Mouse (Mus musculus) adrenal gland (tissue): ENCODE results near the gene Pcdh17.

ENCODE experiments used
- intact Hi-C: fragments of 180-260 bp; cut with DNase I; formaldehyde crosslinking; loops from one replicate; pipeline ENCODE4 v1.15.1; 2025
- long read RNA-seq, 2 experiments: library from polyadenylated mRNA; unstranded; transcript quantifications; one replicate each; pipeline ENCODE4 v2.0.0; 2020; ENCODE audit warnings: borderline replicate concordance in 1 of 2; ENCODE audit not compliant: insufficient replicate concordance in 1 of 2

Pcdh17 gene
- long read RNA-seq, experiment 1, partial matches to known transcripts, result 0 of 2 reads
- long read RNA-seq, experiment 1, other reads (novel, unspliced or antisense), result 2 of 2 reads
- long read RNA-seq, experiment 2, partial matches to known transcripts, result 0 of 2 reads
- long read RNA-seq, experiment 2, other reads (novel, unspliced or antisense), result 2 of 2 reads

DNA sequence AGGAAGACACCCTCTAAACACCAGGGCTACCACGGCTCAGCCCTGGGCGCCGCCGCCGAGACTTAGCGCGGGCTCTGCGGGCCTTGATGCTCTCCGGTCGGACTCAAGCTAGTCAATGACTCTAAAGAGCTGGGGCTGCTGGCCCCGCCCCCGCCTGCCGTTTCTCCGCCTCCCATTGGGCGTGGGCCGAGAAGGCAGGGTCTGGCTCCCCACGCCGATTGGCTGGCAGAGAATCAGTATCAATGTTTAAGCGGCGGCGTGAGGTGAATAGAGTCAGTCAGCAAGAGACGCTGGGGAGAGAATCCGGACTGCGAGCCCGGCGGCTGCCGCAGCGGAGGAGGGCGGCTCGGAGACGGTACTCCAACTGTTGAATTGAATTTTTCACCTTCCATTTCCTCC, at the start of gene Pcdh17:
Gene Pcdh17, plus strand, starts transcription at position 276 of the 399 bp plus-strand sequence.
- intact Hi-C loops, result no loop called here

DNA sequence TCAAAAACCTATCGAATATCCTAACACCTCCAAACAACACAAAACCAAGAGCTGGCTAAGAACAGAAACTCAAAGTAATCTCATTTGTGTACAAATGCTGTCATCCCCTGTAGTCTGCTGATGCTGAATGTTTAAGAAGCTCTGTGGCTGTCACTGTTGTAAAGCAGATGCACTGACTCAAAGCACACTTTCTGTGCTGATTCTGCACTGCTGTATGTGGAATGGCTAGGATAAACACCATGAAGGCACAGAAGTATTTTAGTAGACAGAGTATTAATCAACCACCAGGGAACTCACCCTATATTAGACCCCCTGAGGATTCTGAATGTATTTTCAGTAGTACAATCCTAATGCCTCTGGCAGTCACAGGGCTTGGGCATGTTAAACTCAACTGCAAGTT, 46.2 kb upstream of the Pcdh17 start:
- intact Hi-C loops, result no loop called here

DNA sequence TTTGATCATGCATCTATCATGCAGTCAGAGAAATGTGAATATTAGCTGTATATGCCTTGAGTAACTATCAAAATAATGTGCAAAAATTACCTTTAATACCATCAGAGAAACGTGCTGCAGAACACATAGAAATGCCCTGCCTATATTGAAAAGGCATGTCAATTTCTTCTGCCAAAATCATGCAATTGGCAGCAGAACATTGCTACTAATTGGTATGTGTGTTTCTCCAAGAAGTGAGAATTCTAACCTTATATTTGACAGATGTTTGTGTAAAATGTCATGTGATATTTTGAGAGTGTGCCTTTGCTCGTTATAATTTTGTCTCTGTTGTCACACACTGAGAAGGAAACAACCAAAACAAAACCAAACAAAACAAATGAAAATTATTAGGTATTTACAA, 18.6 kb upstream of the Pcdh17 start:
- intact Hi-C loops, result no loop called here

DNA sequence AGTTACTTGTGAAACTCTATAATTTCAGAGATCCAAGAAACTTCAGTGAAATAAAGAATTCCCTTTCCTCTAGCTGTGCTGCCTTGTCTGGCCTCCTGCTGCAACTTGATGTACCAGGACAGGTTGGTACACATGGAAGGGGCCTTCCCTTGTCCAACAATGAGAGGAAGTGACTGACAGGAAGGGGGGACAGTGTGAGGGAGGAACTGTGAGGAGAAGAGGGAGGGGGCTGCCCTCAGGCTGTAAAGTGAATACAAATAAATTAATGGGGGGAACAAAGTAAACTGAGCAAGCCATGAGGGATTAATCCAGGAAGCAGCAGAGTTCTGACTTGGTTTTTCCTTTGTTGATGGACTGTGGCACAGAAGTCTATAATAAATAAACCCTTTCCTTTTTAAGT, 16.7 kb upstream of the Pcdh17 start:
- intact Hi-C loops, result no loop called here

DNA sequence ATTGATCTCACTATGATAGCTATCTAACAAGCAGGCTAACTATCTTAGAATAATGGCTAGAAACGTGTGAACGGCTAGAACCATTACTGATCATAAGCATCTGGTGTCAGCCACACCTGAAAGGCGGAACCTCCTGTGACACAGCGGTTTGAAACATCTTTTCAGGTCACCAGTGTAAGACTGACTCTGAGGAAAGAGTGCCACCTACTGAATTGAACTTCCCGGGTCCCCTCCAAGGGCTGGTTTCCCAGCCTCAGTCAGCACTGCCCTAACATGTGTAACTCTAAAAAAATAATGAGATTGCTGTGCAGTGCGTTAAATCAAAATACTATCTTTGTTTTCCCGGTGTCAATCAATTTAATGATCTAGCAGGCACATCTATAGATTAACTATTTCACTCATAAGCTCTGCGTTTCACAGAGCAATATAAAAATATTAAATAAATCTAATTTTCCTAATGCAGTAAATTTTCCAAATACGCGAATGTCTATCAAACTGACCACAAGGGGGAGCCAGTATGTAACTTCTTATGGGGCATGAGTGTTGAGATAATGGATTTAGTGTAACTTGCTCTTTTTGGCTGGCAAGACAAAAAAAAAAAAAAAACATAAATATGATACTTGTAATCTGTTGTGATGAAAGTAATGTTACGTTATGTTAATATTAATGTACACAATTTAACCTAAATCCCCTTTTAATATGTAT, 5.1 kb upstream of the Pcdh17 start:
- intact Hi-C loops, result no loop called here

DNA sequence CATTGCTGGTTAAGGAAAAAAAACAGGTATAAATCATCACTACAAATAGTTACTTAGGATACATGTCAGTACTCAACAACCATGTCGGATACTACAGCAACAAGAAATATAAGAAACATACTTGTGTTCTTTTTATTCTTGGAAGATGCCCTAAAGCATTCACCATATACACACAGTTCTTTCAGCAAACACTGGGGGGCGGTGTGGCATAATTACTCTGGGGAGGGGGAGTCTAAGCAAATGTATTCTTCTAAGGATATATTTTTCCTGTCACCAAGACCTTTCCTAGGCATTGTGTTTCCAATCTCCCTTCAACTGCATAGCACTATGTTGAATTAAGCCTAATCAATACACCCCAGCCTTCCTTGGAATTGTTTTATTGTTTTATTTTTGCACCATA, 2.5 kb upstream of the Pcdh17 start:
- intact Hi-C loops, result no loop called here

DNA sequence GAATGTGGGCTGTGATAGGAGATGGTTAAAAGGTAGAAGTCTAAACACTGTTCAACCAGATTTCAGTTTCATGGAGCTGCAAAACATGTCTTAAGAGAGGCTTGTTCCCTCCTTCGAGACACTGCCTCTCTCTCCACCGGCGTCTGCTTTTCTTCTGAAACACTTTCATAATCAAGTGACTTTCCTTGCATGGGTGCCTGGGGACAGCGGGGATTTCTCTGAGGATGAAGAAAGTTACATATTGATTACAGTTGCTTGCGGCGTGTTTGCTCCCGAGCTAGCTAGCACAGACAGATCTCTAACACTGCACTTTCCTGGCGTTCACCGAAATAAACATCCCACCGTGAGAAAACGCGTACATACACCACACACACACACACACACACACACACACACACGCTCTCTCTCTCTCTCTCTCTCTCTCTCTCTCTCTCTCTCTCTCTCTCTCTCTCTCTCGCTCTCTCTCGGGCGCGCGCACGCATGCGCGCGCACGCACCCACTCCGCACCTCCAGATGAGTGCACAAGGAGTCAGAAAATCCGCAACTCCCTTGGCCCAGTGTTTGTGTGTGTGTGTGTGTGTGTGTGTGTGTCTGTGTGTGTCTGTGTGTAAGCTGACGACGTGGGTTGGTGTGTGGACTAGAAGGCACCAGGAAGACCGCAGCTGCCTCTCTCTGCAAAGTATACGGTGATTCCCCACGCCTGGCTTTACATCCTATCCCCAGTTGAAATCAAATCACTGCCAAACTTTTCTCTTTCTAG, 655 bp upstream of the Pcdh17 start:
- intact Hi-C loops, result no loop called here

DNA sequence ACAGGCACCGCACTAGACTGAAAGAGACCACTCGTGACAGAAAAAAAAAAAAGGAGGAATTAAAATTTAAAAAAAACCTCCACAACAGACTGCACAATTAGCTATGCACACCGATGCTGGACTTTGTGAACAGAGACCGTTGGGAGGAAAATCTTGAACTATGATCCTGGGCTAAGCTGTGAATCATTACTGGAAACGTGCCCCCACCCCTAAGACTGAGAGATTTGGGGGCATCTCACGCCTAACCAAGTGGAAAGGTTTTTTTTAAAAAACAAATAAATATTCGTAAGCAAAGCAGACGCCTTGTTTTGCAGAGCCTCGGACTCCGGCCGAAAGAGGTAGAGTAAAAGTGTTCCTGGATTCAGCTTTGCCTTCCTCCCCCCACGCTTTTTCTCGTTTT, 398 bp downstream of the Pcdh17 start:
- intact Hi-C loops, result no loop called here

DNA sequence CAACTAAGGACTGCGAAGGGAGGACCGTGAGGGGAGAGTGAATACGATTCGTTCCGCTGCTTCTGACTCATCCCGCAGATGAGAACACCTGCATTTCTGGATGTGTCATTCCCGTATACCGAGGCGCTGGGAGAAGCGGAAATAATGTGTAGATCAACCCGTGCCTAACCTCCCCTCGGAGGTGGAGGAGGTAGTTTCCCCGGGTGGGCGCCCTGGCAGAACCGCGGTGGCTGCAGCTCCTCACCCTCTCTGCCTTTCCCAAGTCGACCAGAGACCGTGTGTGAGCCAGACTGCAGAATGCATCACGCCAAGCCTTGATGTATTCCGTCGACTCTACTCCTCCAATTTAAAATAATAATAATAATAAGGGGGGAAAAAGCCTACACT, 906 bp downstream of the Pcdh17 start:
- intact Hi-C loops, result no loop called here

DNA sequence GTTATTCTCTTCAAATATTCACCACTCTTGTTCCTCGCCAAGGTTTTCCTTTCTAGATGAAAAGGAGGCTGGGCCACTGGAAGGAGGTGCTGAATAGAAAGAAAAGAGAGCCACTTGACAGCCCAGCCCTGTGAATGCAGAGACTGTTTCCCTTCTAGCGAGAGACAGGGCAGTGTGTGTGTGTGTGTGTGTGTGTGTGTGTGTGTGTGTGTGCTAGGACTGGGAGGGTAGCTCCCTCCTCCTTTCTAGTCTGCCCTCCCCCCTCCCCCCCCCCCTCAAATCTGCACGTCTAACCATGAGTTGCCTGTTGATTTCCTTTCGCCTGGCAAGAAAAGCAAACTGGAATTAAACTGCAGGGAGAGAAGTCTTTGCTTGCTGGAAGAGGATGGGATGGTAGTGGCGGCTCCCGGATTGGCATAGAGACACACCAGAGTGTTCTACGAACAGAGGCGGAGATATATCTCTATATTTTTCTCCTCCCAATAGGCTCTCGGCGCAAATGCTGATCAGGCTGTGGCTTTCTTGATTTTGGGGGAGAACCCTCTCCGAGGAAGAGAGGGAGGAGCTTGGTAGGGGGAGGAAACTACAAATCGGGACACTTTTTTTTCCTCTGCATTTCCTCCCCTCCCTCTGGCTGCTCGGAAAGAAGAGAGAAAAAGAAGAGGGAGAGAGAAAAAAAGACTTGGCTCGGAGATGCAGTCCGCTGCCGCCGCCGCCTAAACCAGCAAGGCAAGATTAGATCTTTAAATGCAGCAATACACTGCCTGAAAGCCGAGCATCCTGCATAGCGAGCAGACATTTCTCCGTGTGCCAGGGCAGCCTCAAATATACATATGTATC, 1.5 kb downstream of the Pcdh17 start:
- intact Hi-C loops, result no loop called here

DNA sequence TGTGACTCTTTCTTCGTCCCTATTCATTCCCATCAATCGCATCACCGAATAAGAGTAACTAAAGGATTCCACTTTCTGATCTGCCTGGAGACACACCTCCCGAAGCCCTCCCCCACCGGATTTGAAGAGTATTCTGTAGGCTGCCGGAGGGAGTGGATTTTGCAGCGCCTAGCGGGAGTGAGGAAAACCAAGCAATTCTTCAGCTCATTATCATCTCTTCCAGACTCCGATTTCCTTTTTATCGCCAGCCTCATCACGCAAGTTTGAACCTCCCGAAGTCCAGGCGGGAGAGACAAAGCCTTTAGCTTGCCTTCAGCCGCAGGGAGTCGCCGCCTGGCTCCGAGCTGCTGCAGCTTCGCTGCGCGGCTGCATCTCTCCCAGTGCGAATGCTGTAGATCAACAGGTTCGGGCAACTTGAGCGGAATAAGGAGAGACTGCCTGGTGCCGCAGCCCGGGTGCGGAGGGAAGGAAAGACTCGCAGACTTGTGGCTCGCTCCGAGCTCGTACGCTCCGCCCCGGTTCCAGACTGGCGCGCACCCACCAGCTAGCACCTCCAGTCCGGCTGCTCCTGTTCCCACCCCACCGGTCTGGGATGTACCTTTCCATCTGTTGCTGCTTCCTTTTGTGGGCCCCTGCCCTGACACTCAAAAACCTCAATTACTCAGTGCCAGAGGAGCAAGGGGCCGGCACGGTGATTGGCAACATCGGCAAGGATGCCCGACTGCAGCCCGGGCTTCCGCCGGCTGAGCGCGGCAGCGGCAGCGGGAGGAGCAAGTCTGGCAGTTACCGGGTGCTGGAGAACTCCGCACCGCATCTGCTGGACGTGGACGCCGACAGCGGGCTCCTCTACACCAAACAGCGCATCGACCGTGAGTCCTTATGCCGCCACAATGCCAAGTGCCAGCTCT, 2.4 kb downstream of the Pcdh17 start:
- intact Hi-C loops, result no loop called here

DNA sequence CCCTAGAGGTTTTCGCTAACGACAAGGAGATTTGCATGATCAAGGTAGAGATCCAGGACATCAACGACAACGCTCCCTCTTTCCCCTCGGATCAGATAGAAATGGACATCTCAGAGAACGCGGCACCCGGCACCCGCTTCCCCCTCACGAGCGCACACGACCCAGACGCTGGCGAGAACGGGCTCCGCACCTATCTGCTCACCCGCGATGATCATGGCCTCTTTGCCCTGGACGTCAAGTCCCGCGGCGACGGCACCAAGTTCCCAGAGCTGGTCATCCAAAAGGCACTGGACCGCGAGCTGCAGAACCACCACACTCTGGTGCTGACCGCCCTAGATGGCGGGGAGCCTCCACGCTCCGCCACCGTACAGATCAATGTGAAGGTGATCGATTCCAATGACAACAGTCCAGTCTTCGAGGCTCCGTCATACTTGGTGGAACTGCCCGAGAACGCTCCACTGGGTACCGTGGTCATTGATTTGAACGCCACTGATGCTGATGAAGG, 3.1 kb downstream of the Pcdh17 start:
- intact Hi-C loops, result no loop called here

DNA sequence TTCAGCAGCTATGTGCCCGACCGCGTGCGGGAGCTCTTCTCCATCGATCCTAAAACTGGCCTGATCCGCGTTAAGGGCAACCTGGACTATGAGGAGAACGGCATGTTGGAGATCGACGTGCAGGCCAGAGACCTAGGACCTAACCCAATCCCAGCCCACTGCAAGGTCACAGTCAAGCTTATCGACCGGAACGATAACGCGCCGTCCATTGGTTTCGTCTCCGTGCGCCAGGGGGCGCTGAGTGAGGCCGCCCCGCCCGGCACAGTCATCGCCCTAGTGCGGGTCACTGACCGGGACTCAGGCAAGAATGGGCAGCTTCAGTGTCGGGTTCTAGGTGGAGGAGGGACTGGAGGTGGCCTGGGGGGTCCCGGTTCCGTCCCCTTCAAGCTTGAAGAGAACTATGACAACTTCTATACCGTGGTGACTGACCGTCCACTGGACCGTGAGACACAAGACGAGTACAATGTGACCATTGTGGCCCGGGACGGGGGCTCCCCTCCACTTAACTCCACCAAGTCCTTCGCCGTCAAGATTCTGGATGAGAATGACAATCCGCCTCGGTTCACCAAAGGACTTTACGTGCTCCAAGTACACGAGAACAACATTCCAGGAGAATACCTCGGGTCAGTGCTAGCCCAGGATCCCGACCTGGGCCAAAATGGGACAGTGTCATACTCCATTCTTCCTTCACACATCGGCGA, 3.7 kb downstream of the Pcdh17 start:
- intact Hi-C loops, result no loop called here

DNA sequence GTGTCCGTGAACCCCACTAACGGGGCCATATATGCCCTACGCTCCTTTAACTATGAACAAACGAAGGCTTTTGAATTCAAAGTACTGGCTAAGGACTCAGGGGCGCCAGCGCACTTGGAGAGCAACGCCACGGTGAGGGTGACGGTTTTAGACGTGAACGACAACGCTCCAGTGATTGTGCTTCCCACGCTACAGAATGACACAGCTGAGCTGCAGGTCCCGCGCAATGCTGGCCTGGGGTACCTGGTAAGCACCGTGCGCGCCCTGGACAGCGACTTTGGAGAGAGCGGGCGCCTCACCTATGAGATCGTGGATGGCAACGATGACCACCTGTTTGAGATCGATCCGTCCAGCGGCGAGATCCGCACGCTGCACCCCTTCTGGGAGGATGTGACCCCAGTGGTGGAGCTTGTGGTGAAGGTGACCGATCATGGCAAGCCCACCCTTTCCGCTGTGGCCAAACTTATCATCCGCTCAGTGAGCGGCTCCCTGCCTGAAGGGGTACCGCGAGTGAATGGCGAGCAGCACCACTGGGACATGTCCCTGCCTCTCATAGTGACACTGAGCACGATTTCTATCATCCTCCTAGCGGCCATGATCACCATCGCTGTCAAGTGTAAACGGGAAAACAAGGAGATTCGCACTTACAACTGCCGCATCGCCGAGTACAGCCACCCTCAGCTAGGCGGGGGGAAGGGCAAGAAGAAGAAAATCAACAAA, 4.5 kb downstream of the Pcdh17 start:
- intact Hi-C loops, result no loop called here

DNA sequence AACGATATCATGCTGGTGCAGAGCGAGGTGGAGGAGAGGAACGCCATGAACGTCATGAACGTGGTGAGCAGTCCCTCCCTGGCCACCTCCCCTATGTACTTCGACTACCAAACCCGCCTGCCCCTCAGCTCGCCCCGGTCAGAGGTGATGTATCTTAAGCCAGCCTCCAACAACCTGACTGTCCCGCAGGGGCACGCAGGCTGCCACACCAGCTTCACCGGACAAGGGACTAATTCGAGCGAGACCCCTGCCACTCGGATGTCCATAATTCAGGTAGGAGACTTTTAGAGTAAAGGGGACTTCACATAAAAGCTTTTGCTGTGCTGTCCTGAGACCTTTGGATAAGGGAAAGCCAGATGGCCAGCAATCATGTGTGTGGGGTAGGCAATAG, 5.0 kb downstream of the Pcdh17 start:
- intact Hi-C loops, result no loop called here

DNA sequence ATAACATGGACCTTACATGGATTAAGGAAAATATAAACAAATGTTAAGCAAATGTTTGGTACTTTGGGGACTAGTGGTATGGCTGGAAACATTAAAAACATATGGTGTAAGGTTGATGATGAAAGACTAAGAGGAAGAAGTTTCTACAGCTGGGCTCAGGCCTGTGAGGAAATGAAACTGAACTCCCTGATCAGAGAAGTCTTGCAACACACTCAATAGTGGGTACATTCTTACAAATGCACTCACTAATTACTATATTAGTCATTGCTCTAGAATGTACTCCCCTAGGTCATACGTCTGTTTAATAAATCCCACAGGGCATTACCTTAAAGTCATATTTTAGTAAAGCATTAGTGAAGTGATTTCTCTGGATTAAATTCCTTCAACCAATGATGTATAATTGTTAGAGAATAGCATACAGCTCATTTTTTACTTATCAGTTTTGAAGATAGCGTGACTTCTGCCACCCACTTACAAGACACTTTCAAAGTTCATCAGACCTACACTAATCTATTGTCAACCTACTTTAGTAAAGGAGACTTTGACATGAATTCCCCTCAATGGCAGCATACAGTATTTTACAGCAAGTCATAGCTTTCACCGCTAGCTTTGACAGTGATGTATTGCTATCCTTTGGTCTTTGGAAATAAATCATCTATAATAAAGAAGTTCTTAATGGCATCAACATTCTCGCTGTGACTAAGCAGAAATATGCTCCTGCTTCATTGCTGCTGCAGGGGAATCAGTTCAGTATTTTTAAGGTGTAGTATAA, 10.9 kb downstream of the Pcdh17 start:
- intact Hi-C loops, result no loop called here

DNA sequence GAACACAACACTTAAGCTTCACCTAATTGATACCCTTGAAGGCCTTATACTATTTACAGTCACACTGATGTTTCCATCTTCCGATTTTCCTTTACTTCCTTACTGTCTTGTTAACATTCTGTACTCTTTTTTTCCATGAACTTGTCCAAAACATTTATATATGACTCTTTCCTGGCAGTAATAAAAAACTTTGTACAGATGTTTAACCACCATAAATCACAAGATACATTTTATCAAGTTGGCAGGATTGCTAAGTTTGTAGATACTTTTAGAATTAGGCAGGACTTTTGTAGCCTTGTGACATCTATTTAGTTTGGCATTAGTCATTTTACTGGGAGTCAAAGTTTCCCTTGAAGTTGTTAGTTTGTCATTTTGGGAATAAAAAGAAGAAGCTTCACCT, 32.1 kb downstream of the Pcdh17 start:
- intact Hi-C loops, result no loop called here

DNA sequence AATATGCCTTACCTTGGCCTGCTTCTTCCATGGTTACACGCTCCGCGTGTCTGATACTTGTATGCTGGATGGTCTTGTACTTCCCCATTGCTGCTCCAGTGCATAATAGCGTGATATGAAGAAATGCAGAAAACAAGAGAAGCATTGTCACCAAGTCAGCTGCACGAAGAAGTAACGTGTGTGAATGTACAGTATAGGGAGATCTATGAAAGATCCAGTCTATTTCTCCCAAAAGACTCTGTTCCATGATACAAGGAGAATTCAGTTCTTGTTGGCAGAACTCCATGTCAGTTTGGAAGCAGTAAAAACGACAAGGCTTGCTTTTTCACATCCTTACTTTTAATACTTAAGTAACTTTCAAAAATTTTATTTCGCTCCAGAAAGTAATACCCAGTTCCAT, 33.0 kb downstream of the Pcdh17 start:
- intact Hi-C loops, result no loop called here

DNA sequence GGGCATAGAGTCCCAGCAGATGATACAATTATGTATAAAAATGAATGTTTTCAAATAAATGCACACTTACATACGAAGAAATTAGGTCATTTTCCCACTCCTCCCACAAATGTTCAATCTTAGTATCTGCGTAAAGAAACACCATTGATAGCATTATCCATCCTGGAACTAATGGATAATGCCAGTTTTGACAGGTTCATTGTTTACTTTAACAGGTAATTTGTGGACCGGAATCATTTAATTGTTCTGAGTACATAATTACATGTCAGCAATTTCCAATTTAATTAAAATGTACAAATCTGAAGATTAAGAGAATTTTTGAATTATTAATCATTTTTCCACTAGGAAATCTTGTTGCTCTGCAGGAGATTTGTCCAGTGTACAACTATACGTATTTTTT, 33.5 kb downstream of the Pcdh17 start:
- intact Hi-C loops, result no loop called here
